ENCODE assay signal across 7 mouse cellular contexts in genomic region chr1:171271622-171272021, GRCm38 (mm10). TPM values are rescaled to one million over a fixed set of nuclear protein-coding genes. Genes with fewer than 3 reads are reported as not detected.
A peak's percentile ranks its signal among the peaks of the same experiment; 100 is the strongest.
DNase-seq lines count a peak whose midpoint lies in the region; ATAC-seq and TF ChIP-seq lines count a peak whose summit lies in the region.

No protein-coding gene starts in this region.

- H3K9me3 ChIP-seq in embryonic facial prominence, embryonic 13.5 days, result no peaks in the 10 kb centered on the region
- H3K9me3 ChIP-seq in hindbrain, embryonic 16.5 days (ENCODE audit: control insufficient read depth, low read length), result no peaks in the 10 kb centered on the region
- H3K9me3 ChIP-seq in neural tube, embryonic 14.5 days (ENCODE audit: control insufficient read depth, low read length), result no peaks in the 10 kb centered on the region

- TF ChIP-seq CTCF in left cerebral cortex, adult 2 months (IDR thresholded peaks at IDR 0.05), result no peak

- H3K4me2 ChIP-seq in embryonic facial prominence, embryonic 13.5 days, result peak overlapping the region; percentile 95
- H3K4me2 ChIP-seq in hindbrain, embryonic 16.5 days (ENCODE audit: low read length), result peak overlapping the region; percentile 75; the same call in 1 of the 2 replicates
- peak overlapping the region; percentile 94; the same call in 1 of the 2 replicates for H3K4me2 ChIP-seq in neural tube, embryonic 14.5 days (ENCODE audit: low read depth, low read length)

- no peak overlapping the region for H3K9ac ChIP-seq in embryonic facial prominence, embryonic 13.5 days
- H3K9ac ChIP-seq in hindbrain, embryonic 16.5 days (ENCODE audit: low read depth, low read length), result no peak overlapping the region
- H3K9ac ChIP-seq in neural tube, embryonic 14.5 days (replicated peaks; ENCODE audit: low read depth, low read length), result no peak overlapping the region

- H3K4me1 ChIP-seq in embryonic facial prominence, embryonic 13.5 days, result peaks cover 20% of the 10 kb centered on the region
- H3K4me1 ChIP-seq in hindbrain, embryonic 16.5 days (ENCODE audit: control insufficient read depth, insufficient read depth, low read depth, low read length), result peaks cover 12% of the 10 kb centered on the region
- peaks cover 13% of the 10 kb centered on the region for H3K4me1 ChIP-seq in neural tube, embryonic 14.5 days (ENCODE audit: control insufficient read depth, insufficient read depth, low read length)

- peak overlapping the region; percentile 89 for H3K4me3 ChIP-seq in left cerebral cortex, adult 2 months
- H3K4me3 ChIP-seq in embryonic facial prominence, embryonic 13.5 days, result peak overlapping the region; percentile 83
- no peak overlapping the region for H3K4me3 ChIP-seq in hindbrain, embryonic 16.5 days (ENCODE audit: low read length)
- no peak overlapping the region; the same call in 1 of the 2 replicates for H3K4me3 ChIP-seq in neural tube, embryonic 14.5 days (ENCODE audit: low read depth, low read length)

- no peak for ATAC-seq in embryonic facial prominence, embryonic 13.5 days (ENCODE audit: insufficient number of reproducible peaks, insufficient read depth, low FRiP score, low TSS enrichment, low read depth)
- no peak for ATAC-seq in hindbrain, embryonic 16.5 days
- ATAC-seq in neural tube, embryonic 14.5 days (ENCODE audit: low read depth), result no peak

- H3K27ac ChIP-seq in left cerebral cortex, adult 2 months, result no peak overlapping the region
- H3K27ac ChIP-seq in embryonic facial prominence, embryonic 13.5 days, result no peak overlapping the region
- no peak overlapping the region for H3K27ac ChIP-seq in hindbrain, embryonic 16.5 days (ENCODE audit: low read depth, low read length)
- no peak overlapping the region for H3K27ac ChIP-seq in neural tube, embryonic 14.5 days (ENCODE audit: low read depth, low read length)

- DNase-seq in left cerebral cortex, adult 2 months (ENCODE audit: extremely low spot score in 1 of 2, low spot score in 2 of 2), result no peak
- DNase-seq in left cerebral cortex, postnatal 36 days (ENCODE audit: low spot score in 2 of 2), result no peak
- DNase-seq in retina, postnatal 1 day, result no peak
- DNase-seq in gastrocnemius, adult 18-20 months (ENCODE audit: low spot score), result no peak

- peaks cover 50% of the 10 kb centered on the region for H3K36me3 ChIP-seq in embryonic facial prominence, embryonic 13.5 days
- peaks cover 30% of the 10 kb centered on the region for H3K36me3 ChIP-seq in hindbrain, embryonic 16.5 days (ENCODE audit: control insufficient read depth, insufficient read depth, low read length)
- peaks cover 22% of the 10 kb centered on the region for H3K36me3 ChIP-seq in neural tube, embryonic 14.5 days (ENCODE audit: control insufficient read depth, insufficient read depth, low read length)

- intact Hi-C loops in left cerebral cortex, adult 2 months (cut with DNase I), result no loop called here
- intact Hi-C loops in left cerebral cortex, postnatal 36 days (cut with DNase I), result loop anchor here (2.0 kb wide), 1 partner anchor 15 kb away; the partner anchor contains the start of gene Usp21

- no peaks in the 10 kb centered on the region for H3K27me3 ChIP-seq in embryonic facial prominence, embryonic 13.5 days
- no peaks in the 10 kb centered on the region for H3K27me3 ChIP-seq in hindbrain, embryonic 16.5 days (replicated peaks; ENCODE audit: control insufficient read depth, insufficient read depth, low read length)
- H3K27me3 ChIP-seq in neural tube, embryonic 14.5 days (ENCODE audit: control insufficient read depth, insufficient read depth, low read length), result no peaks in the 10 kb centered on the region

- 67% methylated on average over 10 of the region's 10 CpGs for WGBS in embryonic facial prominence, embryonic 13.5 days
- WGBS in hindbrain, embryonic 16.5 days, result 72% methylated on average over 10 of the region's 10 CpGs
- 76% methylated on average over 10 of the region's 10 CpGs for WGBS in neural tube, embryonic 14.5 days

RNA-seq across cellular contexts. Expression of gene B4galt3, which starts 1.5 kb away (rescaled TPM):
- 10 to 100 TPM; 57.0 to 69.2 TPM for total RNA-seq in left cerebral cortex, adult 2 months (2021)
- 10 to 100 TPM; 63.6 to 64.6 TPM for total RNA-seq in left cerebral cortex, postnatal 36 days (2021)
- polyA plus RNA-seq in embryonic facial prominence, embryonic 13.5 days (2015; fragmentation: Nextera tagmentation; extraction: Ambion mirVana), result 82.1 and 84.2 TPM in 2 replicates
- polyA plus RNA-seq in hindbrain, embryonic 16.5 days (2015; fragmentation: Nextera tagmentation; extraction: Ambion mirVana), result 101 and 106 TPM in 2 replicates
- polyA plus RNA-seq in neural tube, embryonic 14.5 days (2014; fragmentation: Nextera tagmentation; extraction: Ambion mirVana), result 96.5 and 98.1 TPM in 2 replicates
- 10 to 100 TPM; 12.0 to 13.0 TPM for total RNA-seq in gastrocnemius, adult 18-20 months (2021)

RNA-seq across cellular contexts. Expression of gene Ppox, which starts 9.4 kb away (rescaled TPM):
- 10 to 100 TPM; 26.0 to 32.1 TPM for total RNA-seq in left cerebral cortex, adult 2 months (2021)
- 10 to 100 TPM; 21.7 to 26.6 TPM for total RNA-seq in left cerebral cortex, postnatal 36 days (2021)
- 60.5 and 64.9 TPM in 2 replicates for polyA plus RNA-seq in embryonic facial prominence, embryonic 13.5 days (2015; fragmentation: Nextera tagmentation; extraction: Ambion mirVana)
- 42.7 and 47.9 TPM in 2 replicates for polyA plus RNA-seq in hindbrain, embryonic 16.5 days (2015; fragmentation: Nextera tagmentation; extraction: Ambion mirVana)
- 49.2 and 51.2 TPM in 2 replicates for polyA plus RNA-seq in neural tube, embryonic 14.5 days (2014; fragmentation: Nextera tagmentation; extraction: Ambion mirVana)
- total RNA-seq in gastrocnemius, adult 18-20 months (2021), result 1 to 10 TPM; 7.8 to 7.9 TPM

RNA-seq across cellular contexts. Expression of gene Usp21, which starts 16.2 kb away (rescaled TPM):
- total RNA-seq in left cerebral cortex, adult 2 months (2021), result 10 to 100 TPM; 59.8 to 65.7 TPM
- 10 to 100 TPM; 50.9 to 65.6 TPM for total RNA-seq in left cerebral cortex, postnatal 36 days (2021)
- 116 and 127 TPM in 2 replicates for polyA plus RNA-seq in embryonic facial prominence, embryonic 13.5 days (2015; fragmentation: Nextera tagmentation; extraction: Ambion mirVana)
- polyA plus RNA-seq in hindbrain, embryonic 16.5 days (2015; fragmentation: Nextera tagmentation; extraction: Ambion mirVana), result 92.3 and 101 TPM in 2 replicates
- polyA plus RNA-seq in neural tube, embryonic 14.5 days (2014; fragmentation: Nextera tagmentation; extraction: Ambion mirVana), result 76.8 and 87.9 TPM in 2 replicates
- total RNA-seq in gastrocnemius, adult 18-20 months (2021), result 10 to 100 TPM; 15.1 to 19.3 TPM

RNA-seq across cellular contexts. Expression of gene Ndufs2, which starts 20.4 kb away (rescaled TPM):
- 100 to 1,000 TPM; 267 to 272 TPM for total RNA-seq in left cerebral cortex, adult 2 months (2021)
- total RNA-seq in left cerebral cortex, postnatal 36 days (2021), result 100 to 1,000 TPM; 252 to 309 TPM
- 232 and 248 TPM in 2 replicates for polyA plus RNA-seq in embryonic facial prominence, embryonic 13.5 days (2015; fragmentation: Nextera tagmentation; extraction: Ambion mirVana)
- 262 and 280 TPM in 2 replicates for polyA plus RNA-seq in hindbrain, embryonic 16.5 days (2015; fragmentation: Nextera tagmentation; extraction: Ambion mirVana)
- 234 and 253 TPM in 2 replicates for polyA plus RNA-seq in neural tube, embryonic 14.5 days (2014; fragmentation: Nextera tagmentation; extraction: Ambion mirVana)
- 100 to 1,000 TPM; 804 to 821 TPM for total RNA-seq in gastrocnemius, adult 18-20 months (2021)

RNA-seq across cellular contexts. Expression of gene Adamts4, which starts 21.4 kb away (rescaled TPM):
- total RNA-seq in left cerebral cortex, adult 2 months (2021), result 1 to 10 TPM; 6.7 to 8.6 TPM
- 10 to 100 TPM; 11.1 to 16.4 TPM for total RNA-seq in left cerebral cortex, postnatal 36 days (2021)
- 23.6 and 25.6 TPM in 2 replicates for polyA plus RNA-seq in embryonic facial prominence, embryonic 13.5 days (2015; fragmentation: Nextera tagmentation; extraction: Ambion mirVana)
- 6.0 and 6.6 TPM in 2 replicates for polyA plus RNA-seq in hindbrain, embryonic 16.5 days (2015; fragmentation: Nextera tagmentation; extraction: Ambion mirVana)
- 1.3 and 2.6 TPM in 2 replicates for polyA plus RNA-seq in neural tube, embryonic 14.5 days (2014; fragmentation: Nextera tagmentation; extraction: Ambion mirVana)
- under 1 TPM; 0.48 to 0.90 TPM for total RNA-seq in gastrocnemius, adult 18-20 months (2021)

Comparison
In these comparisons a context has a peak if more than half of its experiments do, and no peak if none do; other contexts are left out.
1. H3K4me3 ChIP-seq: peak in left cerebral cortex, adult 2 months (single experiment) and embryonic facial prominence, embryonic 13.5 days (single experiment); none in hindbrain, embryonic 16.5 days (single experiment) and neural tube, embryonic 14.5 days (single experiment).
2. RNA of gene B4galt3, which starts 1.5 kb away (total RNA-seq): 57.0 to 69.2 TPM in left cerebral cortex, adult 2 months and 63.6 to 64.6 TPM in left cerebral cortex, postnatal 36 days; 12.0 to 13.0 TPM in gastrocnemius, adult 18-20 months; every median in the first group is over 4 times any median in the second.
3. Peak in every context shown above with its lines, with median percentiles within 50 percentile points of each other: H3K4me2 ChIP-seq.